Mouse (Mus musculus): ENCODE results near the gene Ss18l1. TPM values are rescaled to one million over a fixed set of nuclear protein-coding genes. Genes with fewer than 3 reads are reported as not detected.

The Ss18l1 gene
- total and polyA plus RNA-seq, 3 experiments: 2.5 to 4.3 (median 4.2) TPM

- Histone ChIP-seq H3K4me3 (ENCODE audit: low read depth, low read length) (peak overlapping the region; percentile 95), H3K27me3 (ENCODE audit: insufficient read depth, low read length) (peaks cover 8% of the 10 kb centered on the region; the same call in 1 of the 2 replicates), H3K36me3 (replicated peaks) (peaks cover 60% of the 10 kb centered on the region), H3K4me1 (ENCODE audit: insufficient read depth, low read depth, low read length) (peaks cover 45% of the 10 kb centered on the region), H3K9me3 (replicated peaks) (no peaks in the 10 kb centered on the region)
- TF ChIP-seq CTCF (IDR thresholded peaks at IDR 0.05; ENCODE audit: low read depth, low read length) (no peak), TAL1 (conservative IDR thresholded peaks at IDR 0.05; ENCODE audit: low read depth, low read length) (no peak), GATA2 (IDR thresholded peaks at IDR 0.05; ENCODE audit: borderline replicate concordance, low read depth, low read length) (no peak), GATA1 (IDR thresholded peaks at IDR 0.05; ENCODE audit: borderline replicate concordance, low read length) (no peak), POLR2AphosphoS5 (IDR thresholded peaks at IDR 0.05; ENCODE audit: insufficient replicate concordance, low read depth, low read length) (no peak)
- ATAC-seq (ENCODE audit: extremely low read depth, insufficient number of reproducible peaks, low FRiP score, poor library complexity, severe bottlenecking) (no peak), DNase-seq (ENCODE audit: low spot score) (peak; percentile 74)
Measured at GRCm38 (mm10) chr2:180042858-180043515, 678 bp downstream of the Ss18l1 start.

GRCm38 (mm10) chr2:180045283-180045682 is 3.0 kb downstream of the Ss18l1 start:
- ATAC-seq (ENCODE audit: extremely low read depth, insufficient number of reproducible peaks, low FRiP score, poor library complexity, severe bottlenecking) (no peak), DNase-seq (ENCODE audit: low spot score) (no peak)
- H3K4me1 ChIP-seq (ENCODE audit: insufficient read depth, low read depth, low read length): peaks cover 33% of the 10 kb centered on the region
- no peak overlapping the region for H3K4me3 ChIP-seq (ENCODE audit: low read depth, low read length)
- TF ChIP-seq TAL1 (conservative IDR thresholded peaks at IDR 0.05; ENCODE audit: low read depth, low read length) (no peak), CTCF (IDR thresholded peaks at IDR 0.05; ENCODE audit: low read depth, low read length) (peak; percentile 63)
- peaks cover 51% of the 10 kb centered on the region for H3K36me3 ChIP-seq (replicated peaks)
- H3K27me3 ChIP-seq (ENCODE audit: insufficient read depth, low read length): peaks cover 8% of the 10 kb centered on the region; the same call in 1 of the 2 replicates
- no peaks in the 10 kb centered on the region for H3K9me3 ChIP-seq (replicated peaks)

GRCm38 (mm10) chr2:180047580-180047979 is 5.3 kb downstream of the Ss18l1 start:
- no peak overlapping the region for H3K4me3 ChIP-seq (ENCODE audit: low read depth, low read length)
- peaks cover 8% of the 10 kb centered on the region; the same call in 1 of the 2 replicates for H3K27me3 ChIP-seq (ENCODE audit: insufficient read depth, low read length)
- peaks cover 62% of the 10 kb centered on the region for H3K36me3 ChIP-seq (replicated peaks)
- ATAC-seq (ENCODE audit: extremely low read depth, insufficient number of reproducible peaks, low FRiP score, poor library complexity, severe bottlenecking) (no peak), DNase-seq (ENCODE audit: low spot score) (no peak)
- H3K9me3 ChIP-seq (replicated peaks): no peaks in the 10 kb centered on the region
- H3K4me1 ChIP-seq (ENCODE audit: insufficient read depth, low read depth, low read length): peaks cover 33% of the 10 kb centered on the region
- TF ChIP-seq POLR2AphosphoS5 (IDR thresholded peaks at IDR 0.05; ENCODE audit: insufficient replicate concordance, low read depth, low read length): no peak
- TF ChIP-seq GATA1 (IDR thresholded peaks at IDR 0.05; ENCODE audit: borderline replicate concordance, low read length): no peak
- no peak for TF ChIP-seq GATA2 (IDR thresholded peaks at IDR 0.05; ENCODE audit: borderline replicate concordance, low read depth, low read length)
- no peak for TF ChIP-seq CTCF (IDR thresholded peaks at IDR 0.05; ENCODE audit: low read depth, low read length)
- TF ChIP-seq TAL1 (conservative IDR thresholded peaks at IDR 0.05; ENCODE audit: low read depth, low read length): no peak

GRCm38 (mm10) chr2:180047980-180048635 is 5.8 kb downstream of the Ss18l1 start:
- DNase-seq (ENCODE audit: low spot score) (no peak), ATAC-seq (ENCODE audit: extremely low read depth, insufficient number of reproducible peaks, low FRiP score, poor library complexity, severe bottlenecking) (no peak)
- Histone ChIP-seq H3K27me3 (ENCODE audit: insufficient read depth, low read length) (peaks cover 8% of the 10 kb centered on the region; the same call in 1 of the 2 replicates), H3K4me1 (ENCODE audit: insufficient read depth, low read depth, low read length) (peaks cover 31% of the 10 kb centered on the region), H3K36me3 (replicated peaks) (peaks cover 68% of the 10 kb centered on the region), H3K4me3 (ENCODE audit: low read depth, low read length) (no peak overlapping the region), H3K9me3 (replicated peaks) (no peaks in the 10 kb centered on the region)
- no peak for TF ChIP-seq TAL1 (conservative IDR thresholded peaks at IDR 0.05; ENCODE audit: low read depth, low read length)
- no peak for TF ChIP-seq CTCF (IDR thresholded peaks at IDR 0.05; ENCODE audit: low read depth, low read length)
- no peak for TF ChIP-seq GATA2 (IDR thresholded peaks at IDR 0.05; ENCODE audit: borderline replicate concordance, low read depth, low read length)
- no peak for TF ChIP-seq GATA1 (IDR thresholded peaks at IDR 0.05; ENCODE audit: borderline replicate concordance, low read length)
- TF ChIP-seq POLR2AphosphoS5 (IDR thresholded peaks at IDR 0.05; ENCODE audit: insufficient replicate concordance, low read depth, low read length): no peak

GRCm38 (mm10) chr2:180050986-180051385 is 8.7 kb downstream of the Ss18l1 start:
- Histone ChIP-seq H3K4me3 (ENCODE audit: low read depth, low read length) (no peak overlapping the region), H3K4me1 (ENCODE audit: insufficient read depth, low read depth, low read length) (peaks cover 8% of the 10 kb centered on the region), H3K9me3 (replicated peaks) (no peaks in the 10 kb centered on the region), H3K36me3 (replicated peaks) (peaks cover 80% of the 10 kb centered on the region), H3K27me3 (ENCODE audit: insufficient read depth, low read length) (no peaks in the 10 kb centered on the region)
- TF ChIP-seq GATA2 (IDR thresholded peaks at IDR 0.05; ENCODE audit: borderline replicate concordance, low read depth, low read length) (no peak), CTCF (IDR thresholded peaks at IDR 0.05; ENCODE audit: low read depth, low read length) (peak; percentile 58), POLR2AphosphoS5 (IDR thresholded peaks at IDR 0.05; ENCODE audit: insufficient replicate concordance, low read depth, low read length) (no peak), TAL1 (conservative IDR thresholded peaks at IDR 0.05; ENCODE audit: low read depth, low read length) (no peak), GATA1 (IDR thresholded peaks at IDR 0.05; ENCODE audit: borderline replicate concordance, low read length) (no peak)
- DNase-seq (ENCODE audit: low spot score) (peak; percentile 75), ATAC-seq (ENCODE audit: extremely low read depth, insufficient number of reproducible peaks, low FRiP score, poor library complexity, severe bottlenecking) (peak; percentile 75)

GRCm38 (mm10) chr2:180051986-180052733 is 9.9 kb downstream of the Ss18l1 start:
- Histone ChIP-seq H3K27me3 (ENCODE audit: insufficient read depth, low read length) (no peaks in the 10 kb centered on the region), H3K4me3 (ENCODE audit: low read depth, low read length) (no peak overlapping the region), H3K9me3 (replicated peaks) (no peaks in the 10 kb centered on the region), H3K36me3 (replicated peaks) (peaks cover 83% of the 10 kb centered on the region), H3K4me1 (ENCODE audit: insufficient read depth, low read depth, low read length) (peaks cover 8% of the 10 kb centered on the region)
- no peak for ATAC-seq (ENCODE audit: extremely low read depth, insufficient number of reproducible peaks, low FRiP score, poor library complexity, severe bottlenecking)
- peak; percentile 27; the same call in 1 of the 2 replicates for TF ChIP-seq CTCF (IDR thresholded peaks at IDR 0.05; ENCODE audit: low read depth, low read length)
- TF ChIP-seq TAL1 (conservative IDR thresholded peaks at IDR 0.05; ENCODE audit: low read depth, low read length): no peak
- TF ChIP-seq GATA1 (IDR thresholded peaks at IDR 0.05; ENCODE audit: borderline replicate concordance, low read length): no peak
- DNase-seq (ENCODE audit: low spot score): no peak
